Mouse (Mus musculus) natural killer cell, adult 2 months (primary cell): Measurements from ENCODE around the gene Slc25a30.
A peak's percentile ranks its signal among the peaks of the same experiment; 100 is the strongest.
"Not testable (repeated sequence)": the region's sequence is repeated elsewhere in the genome, so short reads cannot be mapped to it uniquely, and the experiment has no call there.

ENCODE experiments used
- DNase-seq, 2 experiments: peaks; one replicate each; pipeline ENCODE4 v3.0.0; 2022; ENCODE audit warnings: low spot score in 2 of 2

The Slc25a30 gene

GRCm38 (mm10) chr14:75786868-75787793 is at the start of gene Slc25a30:
Gene Slc25a30 (minus strand): TSS chr14:75787037.
- DNase-seq = peak; percentile 84 to 90

- no peak for DNase-seq
These were observed 49.7 kb upstream of the Slc25a30 start for GRCm38 (mm10) chr14:75836579-75836978.

GRCm38 (mm10) chr14:75834739-75835381 is 48.0 kb upstream of the Slc25a30 start:
- peak; percentile 57 to 64 for DNase-seq

- peak; percentile 38 to 49 for DNase-seq
These were observed 47.5 kb upstream of the Slc25a30 start for GRCm38 (mm10) chr14:75834251-75834738.

GRCm38 (mm10) chr14:75833546-75834250 is 46.9 kb upstream of the Slc25a30 start:
- DNase-seq = no peak

GRCm38 (mm10) chr14:75832982-75833381 is 46.1 kb upstream of the Slc25a30 start:
- no peak for DNase-seq

GRCm38 (mm10) chr14:75832031-75832430 is 45.2 kb upstream of the Slc25a30 start:
- peak in 1 of 2 experiments; percentile 16 for DNase-seq

GRCm38 (mm10) chr14:75829817-75830216 is 43.0 kb upstream of the Slc25a30 start:
- not testable (repeated sequence) for DNase-seq

GRCm38 (mm10) chr14:75828866-75829806 is 42.3 kb upstream of the Slc25a30 start:
- DNase-seq = peak; percentile 66 to 78

- DNase-seq = no peak
These were observed 41.4 kb upstream of the Slc25a30 start for GRCm38 (mm10) chr14:75828221-75828620.

GRCm38 (mm10) chr14:75826851-75827410 is 40.1 kb upstream of the Slc25a30 start:
- DNase-seq = no peak

GRCm38 (mm10) chr14:75820007-75820406 is 33.2 kb upstream of the Slc25a30 start:
- no peak for DNase-seq

- DNase-seq = no peak
These were observed 32.5 kb upstream of the Slc25a30 start for GRCm38 (mm10) chr14:75819341-75819740.

GRCm38 (mm10) chr14:75818528-75818927 is 31.7 kb upstream of the Slc25a30 start:
- DNase-seq = no peak

- no peak for DNase-seq
These were observed 23.1 kb upstream of the Slc25a30 start for GRCm38 (mm10) chr14:75809931-75810330.

GRCm38 (mm10) chr14:75807800-75808199 is 21.0 kb upstream of the Slc25a30 start:
- DNase-seq = no peak

- DNase-seq = no peak
These were observed 11.0 kb upstream of the Slc25a30 start for GRCm38 (mm10) chr14:75797769-75798386.

- DNase-seq = no peak
These were observed 9.1 kb upstream of the Slc25a30 start for GRCm38 (mm10) chr14:75795918-75796317.

- no peak for DNase-seq
These were observed 7.9 kb upstream of the Slc25a30 start for GRCm38 (mm10) chr14:75794726-75795125.

- no peak for DNase-seq
These were observed 7.5 kb upstream of the Slc25a30 start for GRCm38 (mm10) chr14:75794324-75794723.
